Mouse (Mus musculus) small intestine, adult 2 months (tissue): ENCODE results near the gene Fkbpl. TPM values are rescaled to one million over a fixed set of nuclear protein-coding genes. Genes with fewer than 3 reads are reported as not detected.
A peak's percentile ranks its signal among the peaks of the same experiment; 100 is the strongest.

ENCODE experiments used
- H3K27ac ChIP-seq: fragments of 200-500 bp; 2 replicates; pipeline ENCODE4 v1.5.1; 2012; ENCODE audit warnings: low read depth, low read length, control low read depth, inconsistent platforms; ENCODE audit not compliant: insufficient read depth
- H3K27me3 ChIP-seq: fragments of 200-500 bp; 2 replicates; pipeline ENCODE4 v1.6.1; 2012; ENCODE audit warnings: mild to moderate bottlenecking, moderate library complexity, low read length, inconsistent platforms; ENCODE audit not compliant: control insufficient read depth, insufficient read depth
- H3K36me3 ChIP-seq: fragments of 200-500 bp; 2 replicates; pipeline ENCODE4 v1.6.1; 2012; ENCODE audit warnings: mild to moderate bottlenecking, low read length, control low read depth, inconsistent platforms; ENCODE audit not compliant: control insufficient read depth, insufficient read depth
- H3K4me1 ChIP-seq: fragments of 200-500 bp; 2 replicates; pipeline ENCODE4 v1.6.1; 2012; ENCODE audit warnings: low read length, inconsistent platforms, mixed read lengths; ENCODE audit not compliant: control insufficient read depth, insufficient read depth, insufficient read length
- H3K4me3 ChIP-seq: fragments of 200-500 bp; 2 replicates; pipeline ENCODE4 v1.5.1; 2012; ENCODE audit warnings: low read depth, mild to moderate bottlenecking, control low read depth, inconsistent platforms, low read length, moderate library complexity
- CTCF ChIP-seq: fragments of 200-500 bp; IDR thresholded peaks from 2 replicates; pipeline ENCODE4 v1.5.1; 2012; ENCODE audit warnings: low read depth, mild to moderate bottlenecking, control low read depth, inconsistent platforms, low read length, moderate library complexity, mixed read lengths; ENCODE audit not compliant: insufficient replicate concordance, insufficient read length; ENCODE audit errors: extremely low read depth
- POLR2A ChIP-seq: fragments of 200-500 bp; IDR thresholded peaks from 2 replicates; pipeline ENCODE4 v1.6.1; 2012; ENCODE audit warnings: low read depth, mild to moderate bottlenecking, control low read depth, inconsistent platforms, low read length, moderate library complexity
- WGBS: fragments of 180-500 bp; shearing (Covaris S2); methylation state at CpG from one replicate; pipeline ENCODE4 v1.1.7; 2018; 5-methylcytosine and 5-hydroxymethylcytosine counted together
- polyA plus RNA-seq: library from polyadenylated mRNA; depleted of rRNA; stranded (reverse); fragments of >200 nt; gene quantifications from 2 replicates; pipeline ENCODE4 v1.2.3, GENCODE M21; 2012

Gene Fkbpl
- polyA plus RNA-seq, 1 experiment: 2.5 TPM

DNA sequence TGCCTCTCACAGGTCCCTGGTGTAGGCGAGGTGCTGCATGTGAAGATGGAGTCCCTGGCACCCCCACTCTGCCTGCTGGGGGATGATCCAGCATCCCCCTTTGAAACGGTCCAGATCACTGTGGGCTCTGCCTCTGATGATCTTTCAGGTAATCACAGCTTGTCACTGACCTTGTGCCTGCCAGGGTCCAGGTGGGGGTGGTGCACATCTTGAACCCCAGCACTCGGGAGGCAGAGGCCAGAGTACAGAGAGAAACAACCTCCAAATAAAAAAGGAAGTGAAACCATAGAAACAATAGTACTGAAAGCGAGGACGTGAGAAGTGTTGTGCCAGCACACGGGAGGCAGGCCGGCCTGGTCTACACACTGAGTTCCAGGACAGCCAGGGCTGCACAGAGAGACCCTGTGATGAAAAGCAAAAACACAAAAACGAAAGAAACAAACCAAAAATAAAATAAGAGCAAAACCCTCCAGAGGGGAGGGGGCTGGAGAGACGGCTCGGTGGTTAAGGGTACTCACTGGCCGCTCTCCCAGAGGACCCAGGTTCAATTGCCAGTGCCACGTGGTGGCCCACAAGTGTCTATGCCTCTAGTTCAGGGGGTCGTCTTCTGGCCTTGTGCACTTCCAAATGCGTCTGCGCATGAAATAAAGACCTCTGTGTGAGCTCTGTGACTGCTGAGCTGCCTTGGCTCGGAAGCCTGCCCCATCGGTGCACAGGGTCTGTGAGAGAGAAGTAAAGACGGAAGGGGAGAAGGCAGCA lies 4.7 kb downstream of the Fkbpl start:
- Histone ChIP-seq H3K36me3 (peaks cover 30% of the 10 kb centered on the region), H3K4me1 (peaks cover 8% of the 10 kb centered on the region), H3K27ac (no peak overlapping the region), H3K4me3 (no peak overlapping the region), H3K27me3 (no peaks in the 10 kb centered on the region)
- 84% methylated on average over 18 of the region's 18 CpGs for WGBS
- TF ChIP-seq CTCF (no peak), POLR2A (no peak)

DNA sequence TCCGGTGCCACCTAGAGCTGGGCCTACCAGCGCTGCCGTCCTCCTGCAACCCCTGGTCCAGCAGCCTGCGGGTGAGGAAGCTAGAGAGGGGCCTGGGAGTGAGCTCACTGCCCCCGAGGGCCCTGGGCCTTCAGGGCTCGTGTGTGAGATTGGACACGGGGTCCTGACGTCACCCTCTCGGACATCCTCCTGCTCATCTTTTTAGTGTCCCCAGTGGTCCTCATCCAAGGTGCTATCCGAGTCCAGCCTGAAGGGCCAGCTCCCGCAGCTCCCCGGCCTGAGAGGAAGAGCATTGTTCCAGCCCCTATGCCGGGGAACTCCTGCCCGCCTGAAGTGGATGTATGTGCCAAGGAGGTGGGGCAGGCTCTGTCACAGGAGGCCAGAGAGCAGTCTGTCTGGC lies 6.2 kb downstream of the Fkbpl start:
- Histone ChIP-seq H3K4me1 (peaks cover 11% of the 10 kb centered on the region), H3K27me3 (no peaks in the 10 kb centered on the region), H3K27ac (no peak overlapping the region), H3K4me3 (no peak overlapping the region), H3K36me3 (peaks cover 32% of the 10 kb centered on the region)
- TF ChIP-seq CTCF: no peak
- TF ChIP-seq POLR2A: no peak
- WGBS: 92% methylated on average over 14 of the region's 14 CpGs

DNA sequence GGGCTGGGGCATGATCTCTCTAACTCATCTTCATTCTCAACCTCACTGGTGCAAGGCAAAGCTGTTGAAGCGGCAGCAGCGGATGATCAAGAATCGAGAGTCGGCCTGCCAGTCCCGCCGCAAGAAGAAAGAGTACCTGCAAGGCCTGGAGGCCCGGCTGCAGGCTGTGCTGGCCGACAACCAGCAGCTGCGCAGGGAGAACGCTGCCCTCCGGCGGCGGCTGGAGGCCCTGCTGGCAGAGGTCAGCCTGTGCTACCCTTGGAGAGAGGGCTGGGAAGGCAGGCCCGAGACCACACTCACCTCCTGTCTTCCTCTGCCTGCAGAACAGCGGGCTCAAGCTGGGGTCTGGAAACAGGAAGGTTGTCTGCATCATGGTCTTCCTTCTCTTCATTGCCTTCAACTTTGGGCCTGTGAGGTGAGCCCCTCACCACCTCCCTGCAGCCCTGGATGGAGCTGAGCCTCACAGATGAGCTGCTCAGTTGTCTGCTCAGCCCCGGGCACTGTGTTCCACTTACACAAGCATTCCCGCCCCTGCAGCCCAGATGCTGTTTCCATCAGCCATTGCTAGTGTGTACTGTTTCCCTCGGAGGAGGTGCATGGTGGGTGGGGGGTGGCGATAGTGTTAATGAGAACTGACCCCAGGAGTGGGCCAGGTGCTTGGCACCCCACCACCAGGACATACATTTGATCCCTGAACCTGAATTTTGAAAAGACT lies 7.1 kb downstream of the Fkbpl start:
- H3K36me3 ChIP-seq: peaks cover 32% of the 10 kb centered on the region
- H3K4me1 ChIP-seq: peaks cover 12% of the 10 kb centered on the region
- H3K27ac ChIP-seq: no peak overlapping the region
- no peaks in the 10 kb centered on the region for H3K27me3 ChIP-seq
- TF ChIP-seq POLR2A (no peak), CTCF (peak; percentile 35; the same call in 1 of the 2 replicates)
- H3K4me3 ChIP-seq: no peak overlapping the region
- 56% methylated on average over 19 of the region's 19 CpGs for WGBS

DNA sequence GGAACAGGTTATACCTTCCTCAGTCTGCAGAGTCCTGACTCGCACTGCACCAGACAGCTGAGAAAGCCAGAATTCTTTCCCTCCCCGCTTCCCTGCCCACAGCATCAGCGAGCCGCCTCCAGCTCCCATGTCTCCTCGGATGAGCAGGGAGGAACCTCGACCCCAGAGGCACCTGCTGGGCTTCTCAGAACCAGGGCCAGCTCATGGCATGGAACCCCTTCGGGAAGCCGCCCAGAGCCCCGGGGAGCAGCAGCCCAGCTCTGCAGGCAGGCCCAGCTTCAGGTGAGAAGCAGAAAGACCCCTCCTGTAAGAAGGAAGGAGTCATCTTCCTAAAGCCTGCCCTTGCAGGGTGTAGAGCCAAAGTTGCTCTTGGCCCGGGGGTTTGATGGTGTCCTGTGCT lies 8.0 kb downstream of the Fkbpl start:
- no peak overlapping the region for H3K27ac ChIP-seq
- 88% methylated on average over 10 of the region's 10 CpGs for WGBS
- no peak for TF ChIP-seq POLR2A

DNA sequence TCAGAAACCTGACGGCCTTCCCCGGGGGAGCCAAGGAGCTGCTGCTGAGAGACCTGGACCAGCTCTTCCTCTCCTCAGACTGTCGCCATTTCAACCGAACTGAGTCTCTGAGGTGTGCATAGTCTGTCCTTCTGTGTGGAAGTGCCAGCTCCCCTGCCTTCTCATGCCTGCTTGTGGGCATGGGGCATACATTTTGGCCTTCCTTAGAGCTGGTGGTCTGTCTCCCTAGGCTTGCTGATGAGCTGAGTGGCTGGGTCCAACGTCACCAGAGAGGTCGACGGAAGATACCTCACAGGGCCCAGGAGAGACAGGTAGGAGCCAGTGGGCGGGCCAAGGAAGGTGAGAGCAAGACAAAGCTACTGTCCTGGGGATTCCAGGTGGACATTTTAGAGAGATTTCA lies 8.4 kb downstream of the Fkbpl start:
- TF ChIP-seq POLR2A: no peak
- TF ChIP-seq CTCF: no peak
- no peaks in the 10 kb centered on the region for H3K27me3 ChIP-seq
- WGBS: 95% methylated on average over 8 of the region's 8 CpGs
- peaks cover 9% of the 10 kb centered on the region for H3K4me1 ChIP-seq
- H3K4me3 ChIP-seq: no peak overlapping the region
- no peak overlapping the region for H3K27ac ChIP-seq
- peaks cover 32% of the 10 kb centered on the region for H3K36me3 ChIP-seq

More for the DNA sequence above, 8.0 kb downstream of the Fkbpl start:
- Histone ChIP-seq H3K4me1 (peaks cover 11% of the 10 kb centered on the region), H3K36me3 (peaks cover 32% of the 10 kb centered on the region), H3K4me3 (no peak overlapping the region), H3K27me3 (no peaks in the 10 kb centered on the region)

DNA sequence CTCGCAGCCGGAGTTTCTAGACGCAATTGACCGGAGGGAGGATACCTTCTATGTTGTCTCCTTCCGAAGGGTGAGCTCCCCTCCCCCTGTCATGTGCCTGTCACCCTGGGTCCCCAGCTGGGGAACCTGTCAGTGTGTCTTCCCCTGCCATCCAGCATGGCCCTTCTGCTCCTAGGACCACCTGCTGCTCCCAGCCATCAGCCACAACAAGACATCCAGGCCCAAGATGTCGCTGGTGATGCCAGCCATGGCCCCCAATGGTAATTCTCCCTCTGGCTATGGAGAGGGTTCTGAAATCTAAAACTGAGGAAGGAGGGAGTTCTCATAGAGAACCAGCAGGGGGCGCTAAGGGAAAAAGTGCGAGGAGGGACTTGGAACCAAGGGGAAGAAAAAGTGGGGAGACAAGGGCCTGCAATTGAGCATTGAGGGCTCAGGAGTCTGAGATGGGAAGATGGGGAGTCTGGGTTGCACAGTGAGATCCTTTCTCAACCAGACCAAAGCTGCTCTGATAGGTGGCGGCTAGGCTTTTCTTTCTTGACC lies 9.3 kb downstream of the Fkbpl start:
- H3K27ac ChIP-seq: no peak overlapping the region
- H3K27me3 ChIP-seq: no peaks in the 10 kb centered on the region
- peaks cover 7% of the 10 kb centered on the region for H3K4me1 ChIP-seq
- peaks cover 32% of the 10 kb centered on the region for H3K36me3 ChIP-seq
- WGBS: 63% methylated on average over 9 of the region's 9 CpGs
- TF ChIP-seq POLR2A (no peak), CTCF (peak; percentile 73; the same call in 1 of the 2 replicates)
- no peak overlapping the region for H3K4me3 ChIP-seq

DNA sequence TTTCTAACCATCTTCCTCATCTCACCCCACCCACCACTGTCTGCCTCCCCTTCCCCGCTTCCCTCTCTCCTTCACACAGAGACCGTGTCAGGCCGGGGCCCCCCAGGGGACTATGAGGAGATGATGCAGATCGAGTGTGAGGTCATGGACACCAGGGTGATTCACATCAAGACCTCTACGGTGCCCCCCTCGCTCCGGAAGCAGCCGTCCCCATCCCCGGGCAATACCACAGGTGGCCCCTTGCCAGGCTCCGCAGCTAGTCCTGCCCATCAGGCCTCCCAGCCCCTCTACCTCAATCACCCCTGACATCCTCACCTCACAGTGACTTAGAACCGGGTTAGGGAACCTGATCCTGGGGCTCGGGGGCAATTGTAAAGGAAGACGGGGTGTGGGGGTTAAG lies 9.8 kb downstream of the Fkbpl start:
- WGBS: 92% methylated on average over 13 of the region's 13 CpGs
- peaks cover 32% of the 10 kb centered on the region for H3K36me3 ChIP-seq
- H3K27ac ChIP-seq: 0 out of 2 replicates have a peak overlapping the region, but pooled peaks have one; percentile 67
- no peaks in the 10 kb centered on the region for H3K27me3 ChIP-seq
- no peak for TF ChIP-seq CTCF
- TF ChIP-seq POLR2A: no peak
- peaks cover 7% of the 10 kb centered on the region for H3K4me1 ChIP-seq
- no peak overlapping the region for H3K4me3 ChIP-seq
